Mouse (Mus musculus): ENCODE measurements around the gene Nrd1.

Gene Nrd1
- long read RNA-seq, experiment 1, full-length matches to known transcripts = 4 of 35 reads
- long read RNA-seq, experiment 1, partial matches to known transcripts = 28 of 35 reads
- long read RNA-seq, experiment 1, other reads (novel, unspliced or antisense) = 3 of 35 reads
- long read RNA-seq, experiment 2, full-length matches to known transcripts = 4 of 38 reads
- long read RNA-seq, experiment 2, partial matches to known transcripts = 28 of 38 reads
- long read RNA-seq, experiment 2, other reads (novel, unspliced or antisense) = 6 of 38 reads

DNA sequence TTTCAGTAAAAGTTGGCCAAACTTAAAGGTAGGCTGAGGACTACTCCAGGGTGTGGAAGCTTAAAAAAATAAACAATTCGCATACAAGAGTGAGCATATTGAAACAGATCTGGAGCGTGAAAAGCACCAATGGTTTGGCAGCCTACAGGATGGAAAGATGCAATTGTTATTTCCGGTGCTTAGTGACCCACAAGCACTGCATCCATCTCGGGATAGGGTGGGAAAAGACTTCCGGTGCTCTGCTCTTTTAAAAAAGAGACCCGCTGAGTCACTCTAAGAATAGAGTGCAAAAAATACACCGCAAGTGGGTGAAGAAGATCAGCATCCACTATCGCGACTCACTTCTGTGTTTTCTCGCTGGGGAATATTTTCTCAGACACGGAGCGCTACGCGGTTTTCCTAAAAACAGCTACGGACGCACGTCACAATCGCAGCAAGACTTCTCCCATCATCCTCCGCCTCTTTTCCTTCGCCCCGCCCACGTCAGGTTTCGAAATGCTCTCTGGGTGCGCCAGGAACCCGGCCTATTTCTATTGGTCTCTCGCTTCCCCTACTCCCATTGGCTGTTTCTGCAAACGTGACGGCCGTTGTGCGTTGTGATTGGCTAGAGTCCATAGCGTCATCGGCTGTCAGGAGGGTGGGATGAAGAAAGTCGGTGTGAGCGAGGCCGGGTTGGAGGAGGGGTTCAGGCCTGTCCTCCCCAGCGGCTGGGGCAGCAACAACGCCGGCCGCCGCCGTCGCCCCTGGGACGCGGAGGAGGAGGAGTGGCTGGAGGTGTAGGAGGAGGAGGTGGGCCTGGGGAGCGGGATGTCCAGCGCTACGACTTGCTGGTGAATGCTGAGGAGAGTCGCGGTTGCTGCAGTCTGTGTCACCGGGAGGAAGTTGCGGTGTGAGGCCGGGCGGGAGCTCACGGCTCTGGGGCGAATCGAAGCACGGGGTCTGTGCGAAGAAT lies at the start of gene Nrd1:
Gene Nrd1 (plus strand): TSS at position 657 of the 952 bp plus-strand sequence.
- intact Hi-C loops (cut with DNase I) = no loop called here

DNA sequence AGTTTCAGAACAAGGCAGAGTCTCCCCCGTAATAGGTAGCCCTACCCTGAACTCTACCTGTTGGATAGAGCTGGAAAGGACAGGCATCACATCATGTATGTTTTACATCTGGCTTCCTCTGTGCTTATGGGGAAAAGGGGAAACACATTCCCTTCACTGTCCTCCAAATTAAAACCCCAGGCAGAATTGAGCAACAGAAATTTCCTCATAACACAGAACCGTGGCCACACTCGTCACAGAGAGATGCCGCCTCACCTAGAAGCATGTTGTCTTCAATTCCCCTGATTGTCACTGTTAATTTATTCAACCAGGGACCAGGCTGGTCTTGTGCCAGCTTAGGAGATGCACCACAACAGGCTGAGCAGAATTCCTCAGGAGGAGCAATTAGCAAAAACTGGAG lies 48.8 kb upstream of the Nrd1 start:
- intact Hi-C loops (cut with DNase I) = no loop called here

DNA sequence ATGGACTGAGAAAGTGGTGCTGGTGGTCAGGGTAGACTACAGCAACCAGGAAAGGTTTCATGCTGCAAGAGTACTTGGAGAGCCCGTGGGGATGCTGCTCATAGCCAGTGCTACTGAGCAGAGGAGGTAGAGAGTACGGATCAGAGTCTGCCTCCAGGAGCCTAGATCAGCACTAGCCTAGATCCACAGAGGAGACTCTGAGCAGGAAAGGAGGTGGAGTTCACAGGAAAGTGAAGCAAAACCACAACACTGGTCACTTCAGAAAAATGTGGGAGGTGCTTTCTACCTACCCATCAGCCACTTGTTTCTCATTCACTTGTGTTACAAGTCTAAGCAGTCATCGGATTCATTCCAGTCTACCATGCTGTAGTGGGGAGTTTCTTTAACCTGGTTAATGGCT lies 40.8 kb upstream of the Nrd1 start:
- intact Hi-C loops (cut with DNase I) = no loop called here

DNA sequence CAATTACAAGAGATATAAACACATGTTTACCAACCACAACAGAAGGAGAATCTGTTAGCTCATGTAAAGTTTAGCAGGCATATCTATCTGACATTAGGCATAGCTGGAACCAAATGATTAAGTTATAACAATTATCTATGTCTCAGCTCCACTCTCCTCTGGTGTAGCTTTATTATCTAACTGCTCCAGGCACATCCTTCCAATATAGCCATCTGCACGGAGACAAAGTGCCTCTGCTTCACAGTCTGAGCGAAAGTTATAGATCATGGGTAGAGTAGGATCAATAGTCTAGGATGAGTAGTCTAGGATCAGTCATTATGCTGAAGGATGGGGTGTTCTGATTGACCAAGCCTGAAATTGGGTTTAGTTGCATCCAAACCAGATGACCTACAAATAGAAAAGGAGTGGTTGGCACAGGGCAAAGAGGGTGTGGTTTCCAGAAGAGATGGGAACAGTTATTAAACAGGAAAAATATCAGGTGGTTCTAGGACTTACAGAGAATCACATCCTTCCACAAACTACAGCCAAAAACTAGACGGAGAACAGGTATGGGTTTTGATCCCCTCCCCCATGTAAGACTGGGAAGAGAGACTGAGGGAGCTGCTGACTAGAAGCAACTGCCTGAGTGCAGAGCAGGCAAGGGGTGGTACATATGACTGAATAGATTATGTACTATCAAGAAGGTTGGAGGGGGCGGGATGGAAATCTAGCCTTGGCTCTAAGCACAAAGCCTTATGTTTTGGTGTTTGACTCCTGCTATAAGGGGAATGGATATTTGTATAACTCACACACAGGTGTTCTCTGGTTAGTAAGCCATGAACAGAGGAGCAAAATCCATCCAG lies 39.6 kb upstream of the Nrd1 start:
- intact Hi-C loops (cut with DNase I) = no loop called here

DNA sequence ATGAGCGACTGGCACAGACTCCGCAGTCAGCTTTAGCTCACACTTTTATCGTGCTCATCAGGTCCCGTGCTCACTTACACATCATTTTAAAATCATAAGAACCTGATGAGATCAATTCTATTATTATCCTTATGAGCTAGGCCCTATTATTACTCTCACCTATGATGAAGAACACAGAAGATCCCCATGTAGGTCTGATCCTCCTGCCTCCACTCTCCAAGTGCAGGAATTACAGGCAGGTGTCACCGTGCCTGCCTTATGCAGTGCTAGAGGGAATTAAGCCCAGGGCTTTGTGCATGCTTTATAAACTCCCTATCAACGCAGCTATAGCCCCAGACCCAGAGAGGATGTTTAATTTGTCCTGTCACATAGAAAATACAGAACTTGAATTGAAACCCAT lies 37.4 kb upstream of the Nrd1 start:
- intact Hi-C loops (cut with DNase I) = no loop called here

DNA sequence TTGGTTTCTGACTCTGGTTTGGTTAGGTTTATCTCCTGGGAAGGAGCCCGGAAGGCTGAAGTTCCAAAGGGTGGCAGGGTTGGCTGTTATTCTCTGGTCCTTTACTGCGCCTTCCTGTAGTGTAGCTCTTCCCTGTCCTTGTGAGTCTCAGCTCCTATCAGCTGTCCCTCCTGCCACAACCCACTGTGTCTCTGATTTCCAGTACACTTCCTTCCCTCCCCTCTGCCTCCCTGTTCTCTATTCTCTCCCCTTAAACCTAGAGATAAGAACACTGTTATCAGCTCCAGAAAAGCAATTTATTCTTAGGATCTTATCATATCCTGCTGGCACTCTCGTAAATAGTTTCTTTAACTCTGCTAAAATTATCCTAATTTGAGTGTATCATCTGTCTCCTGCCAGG lies 30.9 kb upstream of the Nrd1 start:
- intact Hi-C loops (cut with DNase I) = no loop called here

DNA sequence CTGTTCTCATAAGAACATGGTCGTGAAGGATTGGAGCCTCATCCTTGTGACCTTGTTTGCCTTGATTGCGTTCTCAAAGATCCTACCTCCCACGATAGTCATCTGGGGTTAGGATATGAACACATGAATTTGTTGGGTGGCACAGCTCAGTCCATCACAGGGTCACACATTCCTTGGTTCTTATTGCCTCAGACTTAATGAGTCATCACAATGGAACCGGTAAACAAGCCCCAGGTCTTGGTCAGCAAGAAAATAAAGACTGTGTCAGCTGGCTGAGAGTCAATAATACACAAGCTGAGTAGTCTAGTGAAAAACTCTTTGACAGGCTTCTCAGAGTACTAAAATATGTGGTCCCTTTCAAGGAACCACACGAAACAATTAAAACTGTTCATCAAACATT lies 29.4 kb upstream of the Nrd1 start:
- intact Hi-C loops (cut with DNase I) = no loop called here

DNA sequence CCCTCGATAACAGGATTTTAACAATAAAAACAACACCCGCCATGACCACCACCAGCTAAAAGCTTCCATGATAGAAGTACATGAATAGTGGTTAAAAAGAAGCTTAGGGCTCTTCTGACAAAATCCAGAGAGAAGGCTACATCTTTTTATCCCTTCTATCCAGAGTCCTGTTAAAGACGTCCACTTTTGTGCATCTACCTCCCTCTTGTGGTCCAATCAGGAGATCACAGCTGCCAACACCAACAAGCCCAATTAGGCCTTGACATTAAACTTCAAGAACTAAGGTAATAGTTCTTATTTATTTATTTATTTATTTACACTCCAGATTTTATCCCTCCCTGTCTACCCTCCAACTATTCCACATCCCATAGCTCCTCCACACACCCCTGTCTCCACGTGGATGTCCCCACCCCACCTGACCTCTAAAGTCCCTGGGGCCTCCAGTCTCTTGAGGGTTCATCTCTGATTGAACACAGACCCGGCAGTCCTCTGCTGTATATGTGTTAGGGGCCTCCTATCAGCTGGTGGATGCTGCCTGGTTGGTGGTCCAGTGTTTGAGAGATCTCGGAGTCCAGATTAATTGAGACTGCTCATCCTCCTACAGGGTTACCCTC lies 23.9 kb upstream of the Nrd1 start:
- intact Hi-C loops (cut with DNase I) = loop anchor here (2.0 to 5.0 kb wide), 3 partner anchors 106 to 279 kb away; no protein-coding TSS in a partner anchor

DNA sequence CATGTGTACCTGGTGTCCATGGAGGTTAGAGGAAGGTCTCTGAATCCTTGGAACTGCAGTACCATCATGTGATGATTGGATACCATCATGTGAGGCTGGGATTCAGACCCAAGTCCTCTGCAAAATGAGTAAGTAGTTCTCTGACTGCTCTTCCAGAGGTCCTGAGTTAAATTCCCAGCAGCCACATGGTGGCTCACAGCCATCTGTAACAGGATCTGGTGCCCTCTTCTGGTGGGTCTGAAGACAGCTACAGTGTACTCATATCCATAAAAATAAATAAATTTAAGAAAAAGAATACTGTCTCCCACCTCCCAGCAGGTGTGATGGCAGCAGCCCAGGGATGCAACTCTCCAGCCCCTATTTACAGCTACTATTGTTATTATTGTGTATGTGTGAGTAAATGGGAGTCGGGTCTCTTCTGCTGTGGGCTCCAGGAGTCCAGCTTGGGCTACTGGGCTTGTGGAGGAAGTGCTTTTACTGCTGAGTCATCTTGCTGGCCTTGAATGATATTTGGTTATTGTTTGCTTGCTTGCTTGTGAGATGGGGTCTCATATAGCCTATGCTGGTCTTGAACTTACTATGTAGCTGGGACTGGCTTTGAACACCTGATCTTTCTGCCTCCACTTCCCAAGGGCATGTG lies 13.5 kb upstream of the Nrd1 start:
- intact Hi-C loops (cut with DNase I) = no loop called here

DNA sequence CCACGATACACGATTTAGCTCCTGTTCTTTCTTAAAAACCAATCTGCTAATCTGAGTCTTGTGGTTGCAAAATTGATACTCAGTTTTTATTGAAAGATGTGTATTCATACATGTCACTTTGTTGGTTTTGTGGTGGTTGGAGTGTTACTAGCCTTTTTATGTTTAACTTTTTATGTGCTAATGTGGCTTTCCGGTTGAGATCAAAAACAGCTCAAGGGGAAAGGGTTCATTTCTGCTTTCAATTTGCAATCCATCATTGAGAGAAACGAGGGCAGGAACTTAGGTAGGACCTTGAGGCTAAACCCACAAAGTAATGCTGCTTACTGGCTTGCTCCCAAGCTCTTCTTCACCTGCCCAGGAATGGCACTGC lies 13.0 kb upstream of the Nrd1 start:
- intact Hi-C loops (cut with DNase I) = no loop called here

DNA sequence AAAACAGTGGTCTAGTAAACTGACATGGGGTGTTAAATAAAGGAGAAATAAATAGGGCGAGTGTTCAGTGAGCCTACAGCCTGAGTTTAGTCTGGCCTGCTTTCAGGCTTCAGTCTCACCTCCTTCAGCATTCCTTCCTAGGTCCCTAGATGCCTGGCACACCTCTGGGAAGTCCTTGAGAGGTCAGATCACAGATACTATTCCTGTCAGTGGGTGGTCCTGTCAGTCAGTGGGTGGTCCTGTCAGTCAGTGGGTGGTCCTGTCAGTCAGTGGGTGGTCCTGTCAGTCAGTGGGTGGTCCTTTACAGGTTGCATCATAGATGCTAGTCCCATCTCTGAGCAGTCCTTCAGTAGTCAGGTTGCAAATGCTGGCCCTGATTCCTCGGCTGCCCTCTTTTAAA lies 11.0 kb upstream of the Nrd1 start:
- intact Hi-C loops (cut with DNase I) = no loop called here

DNA sequence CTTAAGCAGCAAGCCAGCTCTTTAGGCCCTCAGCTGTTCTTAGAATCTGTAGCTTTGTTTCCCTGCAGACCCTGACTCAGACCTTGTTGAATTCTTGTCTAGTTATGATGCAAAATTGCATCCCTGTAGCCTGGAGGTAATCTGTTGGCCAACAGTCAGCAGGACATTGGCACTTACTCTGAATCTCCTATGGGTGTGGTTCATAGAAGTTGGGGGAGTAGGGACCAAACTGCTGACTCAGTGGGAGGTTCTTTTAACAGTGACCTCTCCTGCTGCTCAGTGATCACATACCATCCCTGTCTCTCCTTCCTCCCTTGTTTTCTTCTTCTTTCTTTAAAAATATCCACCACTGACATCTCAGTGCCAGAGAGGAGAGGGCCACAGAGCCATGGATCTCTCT lies 10.4 kb upstream of the Nrd1 start:
- intact Hi-C loops (cut with DNase I) = no loop called here

DNA sequence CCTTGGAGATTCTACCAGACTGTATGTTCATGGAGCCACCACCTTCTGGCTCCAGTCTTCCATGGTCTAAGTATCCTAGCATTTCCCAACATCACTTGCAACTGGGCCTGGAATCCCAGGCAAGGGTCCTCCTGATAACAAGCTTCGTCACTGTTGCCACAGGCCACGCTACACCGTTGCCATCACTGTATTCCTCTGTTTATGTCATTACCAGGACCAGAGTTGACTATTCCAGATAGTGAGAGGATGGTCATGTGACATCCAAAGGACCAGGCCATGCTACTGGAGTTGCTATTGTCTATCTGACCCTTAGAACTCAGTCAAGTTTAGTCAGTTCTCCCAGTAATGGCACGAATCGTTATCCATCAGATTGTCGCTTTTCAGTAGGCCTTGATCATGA lies 9.9 kb upstream of the Nrd1 start:
- intact Hi-C loops (cut with DNase I) = no loop called here

DNA sequence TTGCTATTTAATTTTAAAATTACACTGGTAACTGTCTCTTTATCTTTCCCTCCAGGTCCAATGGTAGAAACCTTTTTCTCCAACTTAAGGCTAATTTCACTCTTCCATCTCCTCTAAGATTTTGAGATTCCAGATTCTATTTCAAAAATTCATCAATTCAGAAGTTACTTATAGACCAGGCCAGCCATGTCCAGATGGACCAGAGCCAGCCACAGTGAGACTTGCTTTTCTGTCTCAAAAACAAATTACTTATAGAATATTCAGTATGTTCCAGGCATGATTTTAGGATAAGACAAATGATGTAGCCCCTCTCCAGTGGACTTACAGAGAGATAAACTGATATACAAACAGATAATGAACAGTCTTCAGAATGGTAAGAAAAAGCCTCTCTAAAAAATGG lies 8.6 kb upstream of the Nrd1 start:
- intact Hi-C loops (cut with DNase I) = no loop called here

DNA sequence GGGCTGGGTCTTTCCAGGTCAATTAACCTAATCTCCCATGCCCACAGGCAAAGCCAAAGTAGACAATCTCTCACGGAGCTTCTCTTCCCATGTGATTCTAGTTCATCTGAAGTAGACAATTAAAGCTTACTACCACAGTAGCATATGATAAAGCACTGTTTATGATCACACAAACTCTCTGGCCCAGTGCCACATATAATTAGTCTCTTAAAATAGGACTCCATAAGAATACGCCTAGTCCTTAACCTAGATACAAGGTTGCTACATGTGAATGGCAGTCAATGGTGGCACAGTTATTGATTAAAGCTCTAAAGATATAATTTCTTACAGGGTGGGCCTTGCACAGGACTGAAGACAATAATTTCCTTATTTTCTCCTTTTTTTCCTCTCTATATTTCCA lies 7.5 kb upstream of the Nrd1 start:
- intact Hi-C loops (cut with DNase I) = no loop called here

DNA sequence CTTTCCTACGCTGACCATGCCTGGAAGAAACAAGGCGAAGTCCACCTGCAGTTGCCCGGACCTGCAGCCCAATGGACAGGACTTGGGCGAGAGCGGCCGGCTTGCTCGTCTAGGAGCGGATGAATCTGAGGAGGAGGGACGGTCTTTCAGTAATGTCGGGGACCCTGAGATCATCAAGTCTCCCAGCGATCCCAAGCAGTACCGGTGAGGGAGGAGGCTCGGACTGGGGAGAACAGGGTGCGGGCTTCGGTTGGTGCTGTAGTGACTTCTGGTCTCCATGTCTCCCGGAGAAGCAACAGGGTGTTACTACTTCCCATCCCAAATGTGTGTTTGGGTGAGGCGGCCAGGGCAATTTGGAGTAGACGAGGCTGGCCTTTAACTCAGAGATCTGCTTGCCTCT lies 506 bp downstream of the Nrd1 start:
- intact Hi-C loops (cut with DNase I) = no loop called here

DNA sequence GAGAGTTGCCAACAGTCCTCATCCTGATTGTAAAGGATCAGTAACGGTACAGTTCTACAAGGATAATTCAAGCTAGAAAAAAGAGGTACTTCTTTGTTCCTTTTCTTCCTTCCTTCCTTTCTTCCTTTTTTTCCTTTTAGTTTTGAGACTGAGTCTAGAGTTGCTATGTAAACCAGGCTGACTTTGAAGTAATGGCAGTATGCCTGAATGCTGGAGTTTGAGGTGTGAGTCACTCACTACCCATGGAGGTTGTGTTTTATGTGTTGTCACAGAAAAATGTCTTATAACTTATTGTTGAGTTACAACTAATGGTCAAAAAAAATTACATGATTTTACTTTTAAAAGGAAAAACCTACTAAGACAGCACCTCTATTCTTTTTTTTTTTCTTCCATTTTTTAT lies 7.6 kb downstream of the Nrd1 start:
- intact Hi-C loops (cut with DNase I) = no loop called here

DNA sequence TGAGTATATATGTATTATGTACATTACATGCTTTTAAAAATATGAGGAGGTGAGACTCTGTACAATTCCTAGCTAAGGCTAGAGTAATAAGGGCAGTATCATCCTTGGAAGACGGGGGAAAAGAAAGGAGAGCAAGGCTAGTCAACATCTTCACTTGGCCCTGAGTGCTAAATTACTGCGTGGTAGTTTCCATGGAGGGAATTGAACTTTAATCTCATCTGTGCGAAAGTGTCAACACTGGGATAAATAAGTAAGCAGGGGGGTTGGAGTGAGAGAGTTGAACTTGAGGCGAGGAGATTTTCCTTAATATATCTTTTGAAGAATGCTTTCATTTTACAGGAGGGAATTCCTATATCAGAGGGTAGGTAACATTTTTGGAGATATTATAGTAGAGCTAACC lies 13.6 kb downstream of the Nrd1 start:
- intact Hi-C loops (cut with DNase I) = no loop called here

DNA sequence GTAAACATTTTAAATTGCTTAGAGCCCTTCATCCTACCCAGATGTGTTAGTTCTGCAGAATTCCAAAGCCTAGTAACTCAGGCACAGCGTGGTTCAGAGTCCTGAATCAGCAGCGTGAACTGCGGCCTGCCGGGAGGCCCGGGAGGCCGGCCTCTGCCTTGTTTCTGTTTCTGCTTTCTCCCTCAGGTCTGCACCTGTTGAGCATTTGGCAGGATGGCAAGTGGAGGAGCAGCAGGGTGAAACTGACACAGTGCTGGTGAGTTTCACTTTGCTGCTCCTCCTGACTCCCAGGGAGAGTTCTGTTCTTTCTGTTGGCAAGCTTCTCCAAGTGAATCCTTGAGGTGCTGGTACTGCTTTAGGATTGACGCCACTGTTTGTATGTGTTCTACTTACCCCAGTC lies 17.0 kb downstream of the Nrd1 start:
- intact Hi-C loops (cut with DNase I) = no loop called here

DNA sequence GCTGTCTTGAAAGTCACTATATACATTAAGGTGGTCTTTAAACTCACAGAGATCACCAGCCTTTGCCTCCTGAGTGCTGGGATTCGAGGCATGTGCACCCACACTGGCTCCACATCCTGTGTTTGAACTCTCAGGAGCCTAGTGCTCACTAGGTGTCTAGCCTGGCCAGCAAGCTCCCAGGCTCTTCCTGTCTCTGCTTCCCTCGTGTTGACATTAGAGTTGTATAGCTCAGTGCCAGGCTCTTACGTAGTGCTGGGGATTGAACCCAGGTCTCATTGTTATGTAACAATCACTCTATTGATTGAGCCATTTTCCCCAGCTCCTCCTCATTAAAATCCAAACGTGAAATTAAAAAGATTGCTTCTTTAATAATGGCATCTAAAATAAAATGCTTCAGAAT lies 18.8 kb downstream of the Nrd1 start:
- intact Hi-C loops (cut with DNase I) = no loop called here

DNA sequence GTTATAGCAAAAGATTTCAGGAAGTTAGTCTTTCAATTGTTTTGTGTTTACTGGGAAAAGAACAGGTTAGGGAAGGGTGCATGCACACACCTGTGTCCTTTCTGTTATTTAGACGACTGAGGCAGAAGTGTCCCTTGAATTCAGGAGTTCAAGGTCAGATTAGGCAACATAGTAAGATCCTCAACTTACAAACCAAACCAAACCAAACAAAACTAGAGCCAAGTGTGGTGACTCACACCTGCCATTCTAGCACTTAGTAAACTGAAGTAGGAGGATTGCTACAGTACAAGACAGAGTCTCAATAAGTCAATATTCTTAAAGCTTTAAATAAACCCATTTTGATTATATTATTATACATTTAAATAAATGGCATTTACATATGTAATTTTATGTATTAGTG lies 21.5 kb downstream of the Nrd1 start:
- intact Hi-C loops (cut with DNase I) = no loop called here
